Comparison of ENCODE assay signal across 17 mouse cellular contexts in genomic region chr8:98403645-98404032, GRCm38 (mm10).
DNase-seq lines count a peak whose midpoint lies in the region; ATAC-seq and TF ChIP-seq lines count a peak whose summit lies in the region.
"Had no signal": no experiment of that assay in that cellular context is flagged by ENCODE, and none has a peak within 500 bp of the region (broad histone marks: within the 10 kb centered on the region; RNA-seq: fewer than 3 reads in every experiment).

No protein-coding gene starts in this region.

- no peaks in the 10 kb centered on the region for H3K79me2 ChIP-seq in MEL (ENCODE audit: control insufficient read depth, insufficient read depth, low read length, poor library complexity)

- no peaks in the 10 kb centered on the region for H3K4me1 ChIP-seq in lung, embryonic 14.5 days (ENCODE audit: insufficient read depth)
- no peaks in the 10 kb centered on the region for H3K4me1 ChIP-seq in lung, embryonic 15.5 days
- H3K4me1 ChIP-seq in midbrain, embryonic 11.5 days (ENCODE audit: control insufficient read depth, insufficient read depth, low read length): no peaks in the 10 kb centered on the region
- no peaks in the 10 kb centered on the region for H3K4me1 ChIP-seq in midbrain, postnatal 0 days (ENCODE audit: insufficient read depth, low read length)
- peaks cover 0 to 9% of the 10 kb centered on the region in 2 experiments; a peak in 2 of 4 replicates for H3K4me1 ChIP-seq in MEL (ENCODE audit: control insufficient read depth in 1 of 2, insufficient read depth in 2 of 2, low read length in 2 of 2)

- no peak overlapping the region for H3K27ac ChIP-seq in lung, embryonic 14.5 days (ENCODE audit: low read depth)
- H3K27ac ChIP-seq in lung, embryonic 15.5 days: no peak overlapping the region
- no peak overlapping the region for H3K27ac ChIP-seq in midbrain, embryonic 11.5 days (ENCODE audit: low read depth, low read length)
- H3K27ac ChIP-seq in midbrain, postnatal 0 days (ENCODE audit: low read depth, low read length): no peak overlapping the region
- no peak overlapping the region for H3K27ac ChIP-seq in MEL (ENCODE audit: control insufficient read depth, low read depth, low read length)

- no peak for TF ChIP-seq CTCF in lung, embryonic 14.5 days (IDR thresholded peaks at IDR 0.05; ENCODE audit: low read depth)
- no peak for TF ChIP-seq CTCF in midbrain, postnatal 0 days (IDR thresholded peaks at IDR 0.05)
- no peak for TF ChIP-seq CTCF in MEL (IDR thresholded peaks at IDR 0.05 in 2 of 3, conservative IDR thresholded peaks at IDR 0.05 in 1 of 3; ENCODE audit: control insufficient read depth in 1 of 3, insufficient read depth in 1 of 3, low read depth in 2 of 3, low read length in 3 of 3, poor library complexity in 1 of 3, severe bottlenecking in 1 of 3)

- TF ChIP-seq EP300 in MEL (IDR thresholded peaks at IDR 0.05; ENCODE audit: low read depth in 1 of 2, low read length in 2 of 2): peak; percentile 89 to 95

- no peaks in the 10 kb centered on the region for H3K27me3 ChIP-seq in lung, embryonic 14.5 days (ENCODE audit: insufficient read depth, low read length)
- no peaks in the 10 kb centered on the region for H3K27me3 ChIP-seq in lung, embryonic 15.5 days
- no peaks in the 10 kb centered on the region for H3K27me3 ChIP-seq in midbrain, embryonic 11.5 days (ENCODE audit: control insufficient read depth, insufficient read depth, low read length)
- no peaks in the 10 kb centered on the region for H3K27me3 ChIP-seq in midbrain, postnatal 0 days (ENCODE audit: insufficient read depth, low read length)
- H3K27me3 ChIP-seq in MEL (ENCODE audit: control insufficient read depth in 1 of 2, insufficient read depth in 2 of 2, low read length in 2 of 2): no peaks in the 10 kb centered on the region
- H3K27me3 ChIP-seq: CH12.LX, Patski had no signal

- no peak overlapping the region for H3K4me2 ChIP-seq in lung, embryonic 14.5 days
- H3K4me2 ChIP-seq in lung, embryonic 15.5 days: no peak overlapping the region
- no peak overlapping the region for H3K4me2 ChIP-seq in midbrain, embryonic 11.5 days
- no peak overlapping the region for H3K4me2 ChIP-seq in midbrain, postnatal 0 days (ENCODE audit: low read depth, low read length, poor library complexity, severe bottlenecking)

- 29% methylated on average over 3 of the region's 3 CpGs for WGBS in lung, embryonic 14.5 days
- WGBS in lung, embryonic 15.5 days: 38% methylated on average over 3 of the region's 3 CpGs
- WGBS in midbrain, embryonic 11.5 days: 82% methylated on average over 3 of the region's 3 CpGs
- 86% methylated on average over 3 of the region's 3 CpGs for WGBS in midbrain, postnatal 0 days

- TF ChIP-seq POLR2A in MEL (IDR thresholded peaks at IDR 0.05; ENCODE audit: control insufficient read depth in 1 of 2, insufficient read depth in 1 of 2, low read depth in 1 of 2, low read length in 2 of 2, poor library complexity in 1 of 2): no peak

- no peak overlapping the region for H3K9ac ChIP-seq in lung, embryonic 14.5 days
- H3K9ac ChIP-seq in lung, embryonic 15.5 days: no peak overlapping the region
- H3K9ac ChIP-seq in midbrain, embryonic 11.5 days (ENCODE audit: low read length): no peak overlapping the region
- H3K9ac ChIP-seq in midbrain, postnatal 0 days (replicated peaks; ENCODE audit: low read length, poor library complexity, severe bottlenecking): no peak overlapping the region
- H3K9ac ChIP-seq in MEL (ENCODE audit: control insufficient read depth, low read depth, low read length, poor library complexity, severe bottlenecking): no peak overlapping the region; the same call in 1 of the 2 replicates

- DNase-seq in lung, embryonic 14.5 days: peak; percentile 51
- DNase-seq in lung, postnatal 10 days: no peak
- DNase-seq in lung, postnatal 14 days: no peak
- peak; percentile 76 for DNase-seq in midbrain, embryonic 11.5 days (ENCODE audit: low spot score, missing footprints)
- no peak for DNase-seq in midbrain, postnatal 0 days (ENCODE audit: low spot score)
- peak; percentile 67 for DNase-seq in MEL (ENCODE audit: low read depth, low spot score)
- DNase-seq in kidney, postnatal 4 days: no peak
- DNase-seq: adrenal gland, adult 2 months; adrenal gland, adult 8-10 months; adrenal gland, postnatal 25 days; B cell, adult 2 months had no signal

- no peaks in the 10 kb centered on the region for H3K9me3 ChIP-seq in lung, embryonic 14.5 days (ENCODE audit: low read depth, low read length)
- no peaks in the 10 kb centered on the region for H3K9me3 ChIP-seq in lung, embryonic 15.5 days
- H3K9me3 ChIP-seq in midbrain, embryonic 11.5 days (ENCODE audit: control insufficient read depth, low read length): no peaks in the 10 kb centered on the region
- no peaks in the 10 kb centered on the region for H3K9me3 ChIP-seq in midbrain, postnatal 0 days (ENCODE audit: low read length)
- H3K9me3 ChIP-seq in MEL (replicated peaks; ENCODE audit: insufficient read depth, low read length): no peaks in the 10 kb centered on the region
- H3K9me3 ChIP-seq: G1E had no signal

- peak; percentile 68; the same call in 1 of the 2 replicates for ATAC-seq in lung, embryonic 14.5 days (ENCODE audit: insufficient read depth)
- ATAC-seq in lung, embryonic 15.5 days (ENCODE audit: borderline replicate concordance, extremely low read depth, low FRiP score, low TSS enrichment): peak; percentile 27; the same call in 1 of the 2 replicates
- no peak for ATAC-seq in midbrain, embryonic 11.5 days (ENCODE audit: low FRiP score)
- no peak for ATAC-seq in midbrain, postnatal 0 days (ENCODE audit: low FRiP score)
- ATAC-seq: activated CD4-positive, CD25-positive, alpha-beta regulatory T cell, adult 4 months; CD4-positive, CD25-positive, alpha-beta regulatory T cell, adult 4 months; Patski had no signal

- H3K36me3 ChIP-seq in lung, embryonic 14.5 days (ENCODE audit: insufficient read depth): no peaks in the 10 kb centered on the region
- no peaks in the 10 kb centered on the region for H3K36me3 ChIP-seq in lung, embryonic 15.5 days
- H3K36me3 ChIP-seq in midbrain, embryonic 11.5 days (ENCODE audit: control insufficient read depth, insufficient read depth, low read length): no peaks in the 10 kb centered on the region
- H3K36me3 ChIP-seq in midbrain, postnatal 0 days (ENCODE audit: insufficient read depth, low read length): no peaks in the 10 kb centered on the region
- peaks cover 0 to 5% of the 10 kb centered on the region in 2 experiments; a peak in 2 of 4 replicates for H3K36me3 ChIP-seq in MEL (ENCODE audit: control insufficient read depth in 1 of 2, insufficient read depth in 2 of 2, low read length in 2 of 2)
- H3K36me3 ChIP-seq: G1E had no signal

- H3K4me3 ChIP-seq in lung, embryonic 14.5 days (ENCODE audit: low read depth, low read length): no peak overlapping the region
- no peak overlapping the region for H3K4me3 ChIP-seq in lung, embryonic 15.5 days
- H3K4me3 ChIP-seq in midbrain, embryonic 11.5 days (ENCODE audit: low read depth, low read length): no peak overlapping the region
- H3K4me3 ChIP-seq in midbrain, postnatal 0 days (ENCODE audit: low read depth, low read length): no peak overlapping the region
- peak overlapping the region in 1 of 2 experiments; percentile 40; a peak in 1 of 4 replicates for H3K4me3 ChIP-seq in MEL (ENCODE audit: control insufficient read depth in 1 of 2, insufficient read depth in 1 of 2, low read depth in 2 of 2, low read length in 2 of 2)

- no peak for TF ChIP-seq RAD21 in MEL (IDR thresholded peaks at IDR 0.05; ENCODE audit: low read depth, low read length)

TF ChIP-seq in MEL, 35 proteins besides CTCF, POLR2A, EP300 and RAD21:
- TF ChIP-seq CHD1 (IDR thresholded peaks at IDR 0.05; ENCODE audit: low read depth, low read length) (no peak), TAL1 (IDR thresholded peaks at IDR 0.05; ENCODE audit: low read length) (peak; percentile 49), USF2 (IDR thresholded peaks at IDR 0.05; ENCODE audit: borderline replicate concordance in 1 of 2, insufficient read depth in 1 of 2, low read depth in 1 of 2, low read length in 2 of 2) (no peak), MYB (IDR thresholded peaks at IDR 0.05; ENCODE audit: low read depth, low read length) (peak; percentile 79), GABPA (IDR thresholded peaks at IDR 0.05; ENCODE audit: low read depth, low read length) (no peak), E2F4 (IDR thresholded peaks at IDR 0.05; ENCODE audit: borderline replicate concordance, low read depth, low read length) (no peak), ETS1 (IDR thresholded peaks at IDR 0.05; ENCODE audit: low read depth, low read length) (peak; percentile 89), ZMIZ1 (IDR thresholded peaks at IDR 0.05; ENCODE audit: low read depth, low read length) (no peak), RCOR1 (IDR thresholded peaks at IDR 0.05; ENCODE audit: low read depth, low read length) (no peak), SMC3 (IDR thresholded peaks at IDR 0.05; ENCODE audit: low read depth, low read length) (no peak), ZC3H11A (IDR thresholded peaks at IDR 0.05; ENCODE audit: low read depth, low read length) (no peak), ELF1 (IDR thresholded peaks at IDR 0.05; ENCODE audit: low read depth, low read length) (no peak), JUND (IDR thresholded peaks at IDR 0.05; ENCODE audit: low read depth, low read length) (no peak), ZNF384 (IDR thresholded peaks at IDR 0.05; ENCODE audit: low read depth, low read length) (peak; percentile 92), KAT2A (conservative IDR thresholded peaks at IDR 0.05; ENCODE audit: low read depth, low read length) (no peak), MYC (IDR thresholded peaks at IDR 0.05; ENCODE audit: low read depth, low read length) (no peak), GATA1 (IDR thresholded peaks at IDR 0.05; ENCODE audit: low read depth, low read length) (peak; percentile 91), TCF12 (IDR thresholded peaks at IDR 0.05; ENCODE audit: low read depth, low read length) (peak; percentile 85; the same call in 1 of the 2 replicates), SIN3A (IDR thresholded peaks at IDR 0.05; ENCODE audit: low read length) (peak; percentile 34; the same call in 1 of the 2 replicates), USF1 (IDR thresholded peaks at IDR 0.05; ENCODE audit: low read depth, low read length) (no peak), ZKSCAN1 (IDR thresholded peaks at IDR 0.05; ENCODE audit: low read depth, low read length) (no peak)

Comparison
In these comparisons a context has a peak if more than half of its experiments do, and no peak if none do; other contexts are left out.
1. DNase-seq: peak in lung, embryonic 14.5 days (single experiment), midbrain, embryonic 11.5 days (single experiment) and MEL (single experiment); none in lung, postnatal 10 days (single experiment), lung, postnatal 14 days (single experiment), midbrain, postnatal 0 days (single experiment) and kidney, postnatal 4 days (0 of 2).
2. ATAC-seq: peak in lung, embryonic 14.5 days (single experiment) and lung, embryonic 15.5 days (single experiment); none in midbrain, embryonic 11.5 days (single experiment) and midbrain, postnatal 0 days (single experiment).